Mouse (Mus musculus): ENCODE results near the gene Col18a1. TPM values are rescaled to one million over a fixed set of nuclear protein-coding genes. Genes with fewer than 3 reads are reported as not detected.

Col18a1 gene
- 10 to 100 TPM; 13.0 to 15.3 TPM for total RNA-seq (2021)

GRCm38 (mm10) chr10:77165963-77166717 lies at the start of gene Col18a1:
Gene Col18a1, minus strand, starts transcription at chr10:77166548.
- no peak for DNase-seq (ENCODE audit: low spot score)
- intact Hi-C loops (cut with DNase I): no loop called here

GRCm38 (mm10) chr10:77215641-77216040 lies 49.3 kb upstream of the Col18a1 start:
- intact Hi-C loops (cut with DNase I): no loop called here

GRCm38 (mm10) chr10:77214586-77214985 lies 48.2 kb upstream of the Col18a1 start:
- no peak for DNase-seq (ENCODE audit: low spot score)
- intact Hi-C loops (cut with DNase I): loop anchor here (5.0 kb wide), 1 partner anchor 33 kb away; no protein-coding TSS in a partner anchor

More at GRCm38 (mm10) chr10:77215641-77216040, 49.3 kb upstream of the Col18a1 start:
- DNase-seq (ENCODE audit: low spot score): no peak

GRCm38 (mm10) chr10:77213483-77213882 lies 47.1 kb upstream of the Col18a1 start:
- intact Hi-C loops (cut with DNase I): loop anchor here (5.0 kb wide), 1 partner anchor 34 kb away; no protein-coding TSS in a partner anchor
- DNase-seq (ENCODE audit: low spot score): no peak

GRCm38 (mm10) chr10:77212354-77213120 lies 46.2 kb upstream of the Col18a1 start:
- no peak for DNase-seq (ENCODE audit: low spot score)
- intact Hi-C loops (cut with DNase I): loop anchor here (5.0 kb wide), 1 partner anchor 35 kb away; no protein-coding TSS in a partner anchor

GRCm38 (mm10) chr10:77211116-77211570 lies 44.8 kb upstream of the Col18a1 start:
- peak; percentile 76 for DNase-seq (ENCODE audit: low spot score)
- intact Hi-C loops (cut with DNase I): loop anchor here (5.0 kb wide), 1 partner anchor 36 kb away; no protein-coding TSS in a partner anchor

- DNase-seq (ENCODE audit: low spot score): no peak
- intact Hi-C loops (cut with DNase I): loop anchor here (5.0 kb wide), 1 partner anchor 37 kb away; no protein-coding TSS in a partner anchor
Observed at GRCm38 (mm10) chr10:77210666-77211065, 44.3 kb upstream of the Col18a1 start.

- DNase-seq (ENCODE audit: low spot score): no peak
- intact Hi-C loops (cut with DNase I): no loop called here
Observed at GRCm38 (mm10) chr10:77209261-77209660, 42.9 kb upstream of the Col18a1 start.

- intact Hi-C loops (cut with DNase I): no loop called here
- peak; percentile 67 for DNase-seq (ENCODE audit: low spot score)
Observed at GRCm38 (mm10) chr10:77206565-77207079, 40.3 kb upstream of the Col18a1 start.

GRCm38 (mm10) chr10:77206134-77206533 lies 39.8 kb upstream of the Col18a1 start:
- no peak for DNase-seq (ENCODE audit: low spot score)
- intact Hi-C loops (cut with DNase I): no loop called here

- DNase-seq (ENCODE audit: low spot score): no peak
- intact Hi-C loops (cut with DNase I): no loop called here
Observed at GRCm38 (mm10) chr10:77203960-77204359, 37.6 kb upstream of the Col18a1 start.

- intact Hi-C loops (cut with DNase I): no loop called here
- DNase-seq (ENCODE audit: low spot score): no peak
Observed at GRCm38 (mm10) chr10:77201919-77202318, 35.6 kb upstream of the Col18a1 start.

GRCm38 (mm10) chr10:77200295-77200694 lies 33.9 kb upstream of the Col18a1 start:
- DNase-seq (ENCODE audit: low spot score): no peak
- intact Hi-C loops (cut with DNase I): no loop called here

- intact Hi-C loops (cut with DNase I): no loop called here
- DNase-seq (ENCODE audit: low spot score): no peak
Observed at GRCm38 (mm10) chr10:77199229-77199628, 32.9 kb upstream of the Col18a1 start.

GRCm38 (mm10) chr10:77197469-77198209 lies 31.3 kb upstream of the Col18a1 start:
- DNase-seq (ENCODE audit: low spot score): no peak
- intact Hi-C loops (cut with DNase I): no loop called here

GRCm38 (mm10) chr10:77196676-77197075 lies 30.3 kb upstream of the Col18a1 start:
- no peak for DNase-seq (ENCODE audit: low spot score)
- intact Hi-C loops (cut with DNase I): no loop called here

GRCm38 (mm10) chr10:77196115-77196514 lies 29.8 kb upstream of the Col18a1 start:
- no peak for DNase-seq (ENCODE audit: low spot score)
- intact Hi-C loops (cut with DNase I): no loop called here

- intact Hi-C loops (cut with DNase I): no loop called here
- no peak for DNase-seq (ENCODE audit: low spot score)
Observed at GRCm38 (mm10) chr10:77193495-77193894, 27.1 kb upstream of the Col18a1 start.

GRCm38 (mm10) chr10:77192745-77193144 lies 26.4 kb upstream of the Col18a1 start:
- intact Hi-C loops (cut with DNase I): no loop called here
- DNase-seq (ENCODE audit: low spot score): no peak

Data from heart, postnatal 25 days (tissue).